22 mouse cellular contexts compared by ENCODE assay signal in the genomic region with DNA sequence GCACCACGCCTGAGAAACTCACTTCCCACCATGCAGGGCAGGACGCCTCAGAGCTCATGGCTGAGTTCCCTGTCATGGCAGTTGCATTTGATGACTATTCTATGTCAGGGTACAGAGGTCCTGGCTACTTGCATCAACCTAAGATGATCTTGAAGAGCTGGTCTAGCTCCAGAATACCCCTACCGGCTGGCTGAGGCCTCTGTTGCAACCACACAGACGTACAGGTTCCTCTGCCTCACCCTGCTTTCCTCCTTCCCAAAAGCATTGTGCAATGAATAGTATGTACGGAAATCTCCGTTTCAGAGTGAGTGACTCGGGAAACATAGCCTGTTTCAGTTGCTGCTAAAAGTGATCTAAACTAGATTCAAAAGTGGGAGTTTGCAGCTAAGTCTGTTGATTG. TPM values are rescaled to one million over a fixed set of nuclear protein-coding genes. Genes with fewer than 3 reads are reported as not detected.
DNase-seq lines count a peak whose midpoint lies in the region; ATAC-seq lines count a peak whose summit lies in the region.
"Had no signal": no experiment of that assay in that cellular context is flagged by ENCODE, and none has a peak within 500 bp of the region (broad histone marks: within the 10 kb centered on the region; RNA-seq: fewer than 3 reads in every experiment).

No protein-coding gene starts in this region.

- intact Hi-C loops in heart, postnatal 10 days (cut with DNase I) = no loop called here

- peak; percentile 71 for ATAC-seq in megakaryocyte, adult 5-6 weeks (ENCODE audit: poor library complexity, severe bottlenecking)
- ATAC-seq: forebrain, embryonic 13.5 days; forebrain, embryonic 16.5 days; hindbrain, postnatal 0 days; inflammation-experienced regulatory T-cells, adult 6 months; intestine, embryonic 16.5 days had no signal

- peak; percentile 43 for DNase-seq in heart, adult 11 months
- no peak for DNase-seq in heart, postnatal 10 days
- DNase-seq in 416B (ENCODE audit: low read depth) (peak; percentile 81), NIH3T3 (ENCODE audit: low read depth) (peak; percentile 35)
- DNase-seq in thymus, postnatal 4 days = no peak
- no peak for DNase-seq in spleen, postnatal 14 days (ENCODE audit: low spot score in 2 of 2)
- DNase-seq: adrenal gland, adult 2 months; adrenal gland, postnatal 14 days; cerebellum, adult 11-12 months; cerebellum, adult 9-10 months; cerebellum, postnatal 14 days; gastrocnemius, postnatal 10 days; gastrocnemius, postnatal 36 days; heart, adult 18-20 months; heart, postnatal 14 days; heart, postnatal 4 days had no signal

RNA-seq across cellular contexts. Expression of gene Nek7, which starts 37.7 kb away (rescaled TPM):
- 10 to 100 TPM; 62.1 to 63.5 TPM for total RNA-seq in heart, postnatal 10 days (2021)
- 57.3 and 65.8 TPM in 2 replicates for total RNA-seq in megakaryocyte, adult 5-6 weeks (2015)
- 52.9 and 59.6 TPM in 2 replicates for total RNA-seq in megakaryocyte, adult 5-6 weeks (2017)

Comparison
In these comparisons a context has a peak if more than half of its experiments do, and no peak if none do; other contexts are left out.
1. DNase-seq: peak in heart, adult 11 months (single experiment), 416B (single experiment) and NIH3T3 (single experiment); none in heart, postnatal 10 days (0 of 2), thymus, postnatal 4 days (single experiment) and spleen, postnatal 14 days (0 of 2).